Mouse (Mus musculus) layer of hippocampus, adult 2 months (tissue): Measurements from ENCODE around the gene Trpm4. TPM values are rescaled to one million over a fixed set of nuclear protein-coding genes. Genes with fewer than 3 reads are reported as not detected.

Experiments
- DNase-seq, 2 experiments: peaks; one replicate each; pipeline ENCODE4 v3.0.0; 2022; ENCODE audit warnings: low spot score in 2 of 2
- H3K27ac ChIP-seq: fragments of 200-600 bp; 2 replicates; pipeline ENCODE4 v1.8.1; 2022
- H3K4me3 ChIP-seq: fragments of 200-600 bp; 2 replicates; pipeline ENCODE4 v1.8.1; 2022; ENCODE audit warnings: mild to moderate bottlenecking
- CTCF ChIP-seq: fragments of 200-600 bp; conservative IDR thresholded peaks from 2 replicates; pipeline ENCODE4 v1.8.1; 2022; ENCODE audit warnings: antibody characterized with exemption, mild to moderate bottlenecking, moderate library complexity
- total RNA-seq, 2 experiments: library from RNA; stranded (reverse); gene quantifications; 2 replicates each; pipeline ENCODE4 v1.2.3; 2021

Gene Trpm4
- total RNA-seq, 2 experiments from 2014 or later = 12.8 to 16.5 TPM

- TF ChIP-seq CTCF = no peak
- no peak for DNase-seq
- Histone ChIP-seq H3K27ac (no peak overlapping the region), H3K4me3 (no peak overlapping the region)
Measured at GRCm38 (mm10) chr7:45323069-45323468, 10.5 kb downstream of the Trpm4 start.

- TF ChIP-seq CTCF = no peak
- Histone ChIP-seq H3K27ac (no peak overlapping the region), H3K4me3 (no peak overlapping the region)
- no peak for DNase-seq
Measured at GRCm38 (mm10) chr7:45322245-45322644, 11.3 kb downstream of the Trpm4 start.

GRCm38 (mm10) chr7:45316536-45316935, 17.0 kb downstream of the Trpm4 start:
- Histone ChIP-seq H3K27ac (peak overlapping the region; percentile 61), H3K4me3 (no peak overlapping the region)
- DNase-seq = no peak
- no peak for TF ChIP-seq CTCF

- DNase-seq = no peak
- H3K4me3 ChIP-seq = no peak overlapping the region
- no peak for TF ChIP-seq CTCF
- peak overlapping the region; percentile 86 for H3K27ac ChIP-seq
Measured at GRCm38 (mm10) chr7:45315182-45315701, 18.3 kb downstream of the Trpm4 start.

- Histone ChIP-seq H3K27ac (peak overlapping the region; percentile 86), H3K4me3 (no peak overlapping the region)
- no peak for DNase-seq
- TF ChIP-seq CTCF = no peak
Measured at GRCm38 (mm10) chr7:45313495-45313894, 20.1 kb downstream of the Trpm4 start.

GRCm38 (mm10) chr7:45312686-45313453, 20.7 kb downstream of the Trpm4 start:
- Histone ChIP-seq H3K4me3 (no peak overlapping the region), H3K27ac (peak overlapping the region; percentile 86)
- DNase-seq = no peak
- no peak for TF ChIP-seq CTCF

GRCm38 (mm10) chr7:45312023-45312422, 21.6 kb downstream of the Trpm4 start:
- Histone ChIP-seq H3K27ac (no peak overlapping the region), H3K4me3 (no peak overlapping the region)
- DNase-seq = no peak
- TF ChIP-seq CTCF = no peak

- DNase-seq = peak in 1 of 2 experiments; percentile 62
- TF ChIP-seq CTCF = peak; percentile 84
- Histone ChIP-seq H3K4me3 (no peak overlapping the region), H3K27ac (no peak overlapping the region)
Measured at GRCm38 (mm10) chr7:45309455-45309854, 24.1 kb downstream of the Trpm4 start.

GRCm38 (mm10) chr7:45308551-45309240, 24.9 kb downstream of the Trpm4 start:
- TF ChIP-seq CTCF = no peak
- H3K27ac ChIP-seq = no peak overlapping the region
- DNase-seq = no peak
- no peak overlapping the region for H3K4me3 ChIP-seq

- peak; percentile 68 to 88 for DNase-seq
- Histone ChIP-seq H3K27ac (no peak overlapping the region), H3K4me3 (peak overlapping the region; percentile 26)
- TF ChIP-seq CTCF = peak; percentile 84
Measured at GRCm38 (mm10) chr7:45305275-45305674, 28.3 kb downstream of the Trpm4 start.

GRCm38 (mm10) chr7:45304869-45305268, 28.7 kb downstream of the Trpm4 start:
- Histone ChIP-seq H3K27ac (peak overlapping the region; percentile 55; the same call in 1 of the 2 replicates), H3K4me3 (peak overlapping the region; percentile 26)
- no peak for TF ChIP-seq CTCF
- DNase-seq = no peak

GRCm38 (mm10) chr7:45302626-45303025, 31.0 kb downstream of the Trpm4 start:
- Histone ChIP-seq H3K4me3 (no peak overlapping the region), H3K27ac (peak overlapping the region; percentile 64)
- DNase-seq = no peak
- no peak for TF ChIP-seq CTCF

GRCm38 (mm10) chr7:45300270-45300669, 33.3 kb downstream of the Trpm4 start:
- TF ChIP-seq CTCF = peak; percentile 75
- Histone ChIP-seq H3K27ac (peak overlapping the region; percentile 53), H3K4me3 (no peak overlapping the region)
- peak; percentile 65 to 72 for DNase-seq
